Mouse (Mus musculus): ENCODE measurements at regions not wholly inside any gene's neighbourhood (a gene's known extent, or its start where the extent isn't known, plus 50 kb on each side); places are given as distances from the start of the nearest gene placed in this dataset.
A peak's percentile ranks its signal among the peaks of the same experiment; 100 is the strongest.

GRCm38 (mm10) chr13:37468304-37469178, 123.5 kb downstream of the Ly86 start:
- no peak for DNase-seq
- Histone ChIP-seq H3K9ac (replicated peaks) (no peak overlapping the region), H3K27ac (ENCODE audit: low read depth) (peak overlapping the region; percentile 13; the same call in 1 of the 2 replicates), H3K9me3 (ENCODE audit: low read length) (no peaks in the 10 kb centered on the region), H3K36me3 (replicated peaks; ENCODE audit: insufficient read depth, low read length) (no peaks in the 10 kb centered on the region), H3K4me3 (ENCODE audit: low read depth, low read length) (no peak overlapping the region), H3K4me1 (ENCODE audit: insufficient read depth) (peaks cover 10% of the 10 kb centered on the region), H3K27me3 (ENCODE audit: insufficient read depth, low read length) (no peaks in the 10 kb centered on the region), H3K4me2 (ENCODE audit: low read depth, low read length) (no peak overlapping the region)
- no peak for ATAC-seq
- TF ChIP-seq EP300 (IDR thresholded peaks at IDR 0.05; ENCODE audit: low read depth) (no peak), CTCF (IDR thresholded peaks at IDR 0.05; ENCODE audit: low read depth) (no peak)
- 67% methylated on average over 17 of the region's 17 CpGs for WGBS (ENCODE audit: insufficient replicate concordance)

DNA sequence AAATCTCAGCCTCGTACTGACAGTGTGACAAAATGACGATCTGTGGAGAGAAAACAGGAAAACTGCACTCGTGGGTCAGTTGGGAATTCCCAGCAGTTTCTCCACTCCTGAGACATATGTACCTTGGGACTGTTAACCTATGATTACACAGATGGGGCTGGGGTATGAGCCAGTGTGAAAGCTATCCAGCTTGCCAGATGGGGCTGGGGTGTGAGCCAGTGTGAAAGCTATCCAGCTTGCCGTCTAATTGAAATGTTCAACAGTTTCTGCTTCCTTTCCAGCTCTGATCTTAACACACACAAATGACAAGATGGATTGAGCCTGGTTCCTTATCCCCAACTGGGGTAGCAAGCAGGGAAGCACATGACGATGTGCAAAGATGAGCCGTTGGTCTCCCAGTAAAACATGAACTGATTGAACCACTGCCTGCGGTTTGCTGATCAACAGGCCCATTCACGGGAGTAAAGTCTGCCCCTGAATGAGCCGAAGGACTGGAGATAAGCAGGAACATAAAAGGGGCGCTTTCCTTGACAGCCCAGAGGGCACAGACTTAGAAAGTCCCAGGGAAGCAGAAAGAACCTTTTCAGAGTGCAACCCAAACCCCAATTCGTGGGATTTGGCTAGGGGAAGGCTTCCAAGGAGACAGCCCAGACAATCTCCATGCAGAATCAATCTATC, 125.4 kb downstream of the Ly86 start:
- ATAC-seq (no peak), DNase-seq (no peak)
- Histone ChIP-seq H3K9ac (replicated peaks) (0 out of 2 replicates have a peak overlapping the region, but pooled peaks have one; percentile 7), H3K9me3 (ENCODE audit: low read length) (no peaks in the 10 kb centered on the region), H3K36me3 (replicated peaks; ENCODE audit: insufficient read depth, low read length) (no peaks in the 10 kb centered on the region), H3K4me2 (ENCODE audit: low read depth, low read length) (no peak overlapping the region), H3K27me3 (ENCODE audit: insufficient read depth, low read length) (no peaks in the 10 kb centered on the region), H3K4me1 (ENCODE audit: insufficient read depth) (peaks cover 10% of the 10 kb centered on the region), H3K27ac (ENCODE audit: low read depth) (no peak overlapping the region), H3K4me3 (ENCODE audit: low read depth, low read length) (no peak overlapping the region)
- 29% methylated on average over 11 of the region's 11 CpGs for WGBS (ENCODE audit: insufficient replicate concordance)
- TF ChIP-seq CTCF (IDR thresholded peaks at IDR 0.05; ENCODE audit: low read depth) (no peak), EP300 (IDR thresholded peaks at IDR 0.05; ENCODE audit: low read depth) (no peak)

- Histone ChIP-seq H3K27me3 (ENCODE audit: insufficient read depth, low read length) (no peaks in the 10 kb centered on the region), H3K36me3 (replicated peaks; ENCODE audit: insufficient read depth, low read length) (no peaks in the 10 kb centered on the region), H3K4me2 (ENCODE audit: low read depth, low read length) (no peak overlapping the region), H3K27ac (ENCODE audit: low read depth) (no peak overlapping the region), H3K9me3 (ENCODE audit: low read length) (no peaks in the 10 kb centered on the region), H3K4me1 (ENCODE audit: insufficient read depth) (peaks cover 27% of the 10 kb centered on the region), H3K4me3 (ENCODE audit: low read depth, low read length) (no peak overlapping the region), H3K9ac (replicated peaks) (no peak overlapping the region)
- TF ChIP-seq EP300 (IDR thresholded peaks at IDR 0.05; ENCODE audit: low read depth) (no peak), CTCF (IDR thresholded peaks at IDR 0.05; ENCODE audit: low read depth) (no peak)
- WGBS (ENCODE audit: insufficient replicate concordance): 75% methylated on average over 1 of the region's 1 CpGs
- ATAC-seq (no peak), DNase-seq (no peak)
Measured at GRCm38 (mm10) chr13:37473359-37473758, 128.4 kb downstream of the Ly86 start.

DNA sequence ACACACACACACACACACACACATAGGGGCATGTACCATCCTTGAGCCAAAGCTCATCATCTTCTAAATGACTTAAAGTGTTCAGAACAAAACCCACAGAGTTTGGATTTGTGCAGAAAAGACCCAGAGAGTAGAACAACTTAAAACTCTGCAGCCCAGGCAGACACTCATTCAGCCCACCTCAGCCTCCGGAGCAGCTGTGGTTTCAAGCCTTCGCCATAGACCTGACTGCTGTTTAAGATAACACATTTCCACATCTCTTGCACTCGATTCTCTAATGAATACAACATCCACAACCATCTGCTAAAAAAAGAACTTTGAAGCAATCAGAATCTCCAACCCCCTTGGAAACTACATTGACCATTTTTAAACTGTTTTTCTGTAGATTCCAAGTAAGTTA, 130.8 kb downstream of the Ly86 start:
- H3K4me1 ChIP-seq (ENCODE audit: insufficient read depth): peaks cover 24% of the 10 kb centered on the region
- TF ChIP-seq CTCF (IDR thresholded peaks at IDR 0.05; ENCODE audit: low read depth) (no peak), EP300 (IDR thresholded peaks at IDR 0.05; ENCODE audit: low read depth) (no peak)
- 29% methylated on average over 3 of the region's 3 CpGs for WGBS (ENCODE audit: insufficient replicate concordance)
- H3K4me3 ChIP-seq (ENCODE audit: low read depth, low read length): no peak overlapping the region
- H3K27ac ChIP-seq (ENCODE audit: low read depth): 0 out of 2 replicates have a peak overlapping the region, but pooled peaks have one; percentile 35
- H3K27me3 ChIP-seq (ENCODE audit: insufficient read depth, low read length): no peaks in the 10 kb centered on the region
- no peak overlapping the region for H3K4me2 ChIP-seq (ENCODE audit: low read depth, low read length)
- ATAC-seq (no peak), DNase-seq (no peak)
- H3K36me3 ChIP-seq (replicated peaks; ENCODE audit: insufficient read depth, low read length): no peaks in the 10 kb centered on the region
- no peaks in the 10 kb centered on the region for H3K9me3 ChIP-seq (ENCODE audit: low read length)
- H3K9ac ChIP-seq (replicated peaks): no peak overlapping the region

DNA sequence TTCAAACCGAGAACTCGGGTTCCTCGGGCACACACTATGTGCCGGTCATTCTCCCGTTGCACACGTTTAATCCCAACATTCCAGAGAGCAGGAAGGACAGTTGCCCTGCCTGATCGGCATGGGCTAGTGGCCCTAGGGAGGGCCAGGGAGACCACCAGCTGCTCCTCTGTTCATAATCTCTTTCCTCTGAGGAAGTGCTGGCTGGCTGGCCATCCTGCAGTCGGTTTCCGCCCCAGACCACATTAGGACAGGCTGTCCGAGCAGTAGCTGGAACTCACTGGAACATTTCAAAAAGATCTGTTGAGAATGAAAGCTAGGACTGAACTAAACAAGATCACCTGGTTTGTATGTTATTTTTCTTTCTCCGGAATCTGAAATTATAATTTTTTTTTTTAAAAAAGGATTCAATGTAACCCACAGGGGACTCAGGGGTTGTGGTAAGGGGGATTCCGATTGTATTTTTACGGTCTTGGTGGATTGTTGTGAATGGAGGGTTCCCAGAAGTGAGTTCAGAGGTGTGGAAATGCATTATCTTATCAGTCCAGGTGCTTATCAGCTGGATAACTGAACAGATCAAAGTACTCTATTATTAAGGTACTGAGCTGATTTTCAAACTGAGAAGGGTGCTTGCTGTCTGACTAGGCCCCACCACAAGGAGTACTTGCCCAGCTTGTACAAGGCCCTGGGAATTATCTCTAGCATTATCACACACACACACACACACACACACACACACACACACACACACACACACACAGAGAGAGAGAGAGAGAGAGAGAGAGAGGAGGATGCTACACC, 131.4 kb downstream of the Ly86 start:
- ATAC-seq (peak; percentile 27; the same call in 1 of the 2 replicates), DNase-seq (no peak)
- H3K4me3 ChIP-seq (ENCODE audit: low read depth, low read length): no peak overlapping the region
- H3K27ac ChIP-seq (ENCODE audit: low read depth): peak overlapping the region; percentile 35; the same call in 1 of the 2 replicates
- H3K4me2 ChIP-seq (ENCODE audit: low read depth, low read length): peak overlapping the region; percentile 26; the same call in 1 of the 2 replicates
- H3K9me3 ChIP-seq (ENCODE audit: low read length): no peaks in the 10 kb centered on the region
- no peaks in the 10 kb centered on the region for H3K36me3 ChIP-seq (replicated peaks; ENCODE audit: insufficient read depth, low read length)
- TF ChIP-seq CTCF (IDR thresholded peaks at IDR 0.05; ENCODE audit: low read depth) (no peak), EP300 (IDR thresholded peaks at IDR 0.05; ENCODE audit: low read depth) (peak; percentile 12; the same call in 1 of the 2 replicates)
- 22% methylated on average over 13 of the region's 13 CpGs for WGBS (ENCODE audit: insufficient replicate concordance)
- no peaks in the 10 kb centered on the region for H3K27me3 ChIP-seq (ENCODE audit: insufficient read depth, low read length)
- H3K4me1 ChIP-seq (ENCODE audit: insufficient read depth): peaks cover 23% of the 10 kb centered on the region
- H3K9ac ChIP-seq (replicated peaks): no peak overlapping the region; the same call in 1 of the 2 replicates
